Mouse (Mus musculus) CH12.LX (cell line): ENCODE measurements around the gene Grsf1. TPM values are rescaled to one million over a fixed set of nuclear protein-coding genes. Genes with fewer than 3 reads are reported as not detected.

Source experiments
- DNase-seq: peaks from one replicate; pipeline ENCODE4 v3.0.0-alpha.2; 2013; ENCODE audit errors: extremely low read depth
- H3K27ac ChIP-seq: 2 replicates; pipeline ENCODE4 v1.5.1; 2012; ENCODE audit warnings: low read depth, mild to moderate bottlenecking, control low read depth, moderate library complexity; ENCODE audit not compliant: insufficient read depth
- H3K27me3 ChIP-seq: replicated peaks from 2 replicates; pipeline ENCODE3; 2012; ENCODE audit warnings: inconsistent platforms
- H3K36me3 ChIP-seq, 2 experiments: replicated peaks in 1 of 2; 2 replicates each; pipeline versions ENCODE3 to v1.6.1; 2012; ENCODE audit warnings: inconsistent platforms in 1 of 2, low read length in 1 of 2, mild to moderate bottlenecking in 1 of 2, mixed read lengths in 1 of 2, moderate library complexity in 1 of 2; ENCODE audit not compliant: control insufficient read depth in 1 of 2, insufficient read depth in 1 of 2
- H3K4me1 ChIP-seq, 2 experiments: 2 replicates each; pipeline ENCODE4 v1.6.1; 2012; ENCODE audit warnings: inconsistent platforms in 1 of 2, moderate library complexity in 1 of 2; ENCODE audit not compliant: insufficient read depth in 2 of 2, control insufficient read depth in 1 of 2
- H3K4me2 ChIP-seq: 2 replicates; pipeline ENCODE4 v1.6.1; 2012; ENCODE audit warnings: low read depth, mild to moderate bottlenecking, control low read depth; ENCODE audit not compliant: poor library complexity, insufficient read depth, severe bottlenecking
- H3K4me3 ChIP-seq, 3 experiments: fragments of 150-350 bp in 1 of 3; sonication (generic) in 1 of 3; replicated peaks in 1 of 3; 2 replicates each; pipeline versions ENCODE3 to v1.5.1; 2011 to 2012; ENCODE audit warnings: low read depth in 2 of 3, low read length in 2 of 3, mild to moderate bottlenecking in 2 of 3, moderate library complexity in 2 of 3, control low read depth in 1 of 3, improper control_type of control experiment in 1 of 3, inconsistent platforms in 1 of 3, mixed read lengths in 1 of 3; ENCODE audit not compliant: poor library complexity in 1 of 3
- H3K79me2 ChIP-seq: replicated peaks from 2 replicates; pipeline ENCODE4 v1.6.1; 2012; ENCODE audit warnings: mild to moderate bottlenecking, moderate library complexity; ENCODE audit not compliant: control insufficient read depth, poor library complexity, insufficient read depth, severe bottlenecking; ENCODE audit errors: extremely low read depth
- H3K9ac ChIP-seq: 2 replicates; pipeline ENCODE4 v1.6.1; 2012; ENCODE audit warnings: low read depth, mild to moderate bottlenecking, control low read depth, moderate library complexity; ENCODE audit not compliant: insufficient read depth
- H3K9me3 ChIP-seq: replicated peaks from 2 replicates; pipeline ENCODE3; 2012; ENCODE audit warnings: low read length, inconsistent platforms, mixed read lengths
- CHD2 ChIP-seq: IDR thresholded peaks from 2 replicates; pipeline ENCODE4 v1.6.1; 2011; ENCODE audit warnings: low read length, improper control_type of control experiment
- ETS1 ChIP-seq: conservative IDR thresholded peaks from 2 replicates; pipeline ENCODE4 v1.6.1; 2012; ENCODE audit warnings: low read depth, mild to moderate bottlenecking, inconsistent platforms, low read length, improper control_type of control experiment, moderate library complexity
- IRF4 ChIP-seq: IDR thresholded peaks from 2 replicates; pipeline ENCODE4 v1.6.1; 2014; ENCODE audit warnings: low read depth, mild to moderate bottlenecking, inconsistent platforms, low read length, improper control_type of control experiment
- KAT2A ChIP-seq: IDR thresholded peaks from 2 replicates; pipeline ENCODE4 v1.6.1; 2012; ENCODE audit warnings: low read length, improper control_type of control experiment, inconsistent platforms; ENCODE audit not compliant: insufficient replicate concordance
- MAFK ChIP-seq: IDR thresholded peaks from 2 replicates; pipeline ENCODE4 v1.6.1; 2011; ENCODE audit warnings: low read length, improper control_type of control experiment; ENCODE audit not compliant: insufficient replicate concordance
- MAZ ChIP-seq: IDR thresholded peaks from 2 replicates; pipeline ENCODE4 v1.6.1; 2012; ENCODE audit warnings: low read depth, mild to moderate bottlenecking, inconsistent platforms, low read length, improper control_type of control experiment, moderate library complexity
- MXI1 ChIP-seq: IDR thresholded peaks from 2 replicates; pipeline ENCODE4 v1.6.1; 2011; ENCODE audit warnings: mild to moderate bottlenecking, low read depth, low read length, improper control_type of control experiment
- NELFE ChIP-seq: IDR thresholded peaks from 2 replicates; pipeline ENCODE4 v1.6.1; 2011; ENCODE audit warnings: low read depth, low read length, improper control_type of control experiment
- PAX5 ChIP-seq: IDR thresholded peaks from 2 replicates; pipeline ENCODE4 v1.6.1; 2012; ENCODE audit warnings: low read length, inconsistent platforms, mixed read lengths
- POLR2A ChIP-seq: IDR thresholded peaks from 2 replicates; pipeline ENCODE4 v1.6.1; 2011; ENCODE audit warnings: low read depth, mild to moderate bottlenecking, improper control_type of control experiment, low read length
- TBP ChIP-seq: conservative IDR thresholded peaks from 2 replicates; pipeline ENCODE4 v1.6.1; 2011; ENCODE audit warnings: low read depth, low read length, improper control_type of control experiment
- UBTF ChIP-seq: IDR thresholded peaks from 2 replicates; pipeline ENCODE4 v1.6.1; 2012; ENCODE audit warnings: low read depth, mild to moderate bottlenecking, inconsistent platforms, low read length, improper control_type of control experiment, moderate library complexity
- USF1 ChIP-seq: IDR thresholded peaks from 2 replicates; pipeline ENCODE4 v1.6.1; 2014; ENCODE audit warnings: low read depth, mild to moderate bottlenecking, inconsistent platforms, low read length, improper control_type of control experiment
- ZC3H11A ChIP-seq: IDR thresholded peaks from 2 replicates; pipeline ENCODE4 v1.6.1; 2012; ENCODE audit warnings: low read depth, mild to moderate bottlenecking, inconsistent platforms, low read length, improper control_type of control experiment
- ZKSCAN1 ChIP-seq: IDR thresholded peaks from 2 replicates; pipeline ENCODE4 v1.6.1; 2012; ENCODE audit warnings: low read depth, inconsistent platforms, low read length, improper control_type of control experiment, borderline replicate concordance
- dilution Hi-C: fragments of 300-500 bp; cut with MboI; formaldehyde crosslinking; loops from 2 replicates; pipeline ENCODE4 v1.14.3; 2020; ENCODE audit warnings: low sequenced_read_pairs; ENCODE audit not compliant: extremely low pct_unique_long_range_greater_than_20kb, extremely low pct_ligation_motif_present
- in situ Hi-C: fragments of 300-500 bp; cut with MboI; formaldehyde crosslinking; loops from 3 replicates; pipeline ENCODE4 v1.14.3; 2019; ENCODE audit warnings: low sequenced_read_pairs, low pct_ligation_motif_present, low pct_unique_long_range_greater_than_20kb, mixed read lengths
- polyA plus RNA-seq: library from polyadenylated mRNA; unstranded; fragments of >175 nt; gene quantifications from 2 replicates; pipeline ENCODE4 v1.2.1, GENCODE M21; 2012; ENCODE audit warnings: low read depth; ENCODE audit not compliant: insufficient read length
- total RNA-seq, 2 experiments: library from RNA; depleted of rRNA; stranded (reverse); fragments of 300-350 nt in 1 of 2; fragments of >200 nt in 1 of 2; gene quantifications; 2 replicates each; pipeline ENCODE4 v1.2.3; 2012 to 2014

The Grsf1 gene
- total and polyA plus RNA-seq, 3 experiments = 56.8 to 109 (median 100) TPM

- no peaks in the 10 kb centered on the region for H3K27me3 ChIP-seq
- H3K79me2 ChIP-seq = no peaks in the 10 kb centered on the region
- dilution Hi-C loops = no loop called here
- in situ Hi-C loops = no loop called here
- TF ChIP-seq NELFE (no peak), MAZ (no peak), POLR2A (no peak), ZKSCAN1 (no peak), MAFK (no peak), IRF4 (no peak), ZC3H11A (no peak), KAT2A (no peak), TBP (no peak), MXI1 (no peak), ETS1 (no peak), CHD2 (no peak)
- peaks cover 0 to 7% of the 10 kb centered on the region in 2 experiments; a peak in 1 of 4 replicates for H3K4me1 ChIP-seq
- no peak overlapping the region for H3K9ac ChIP-seq
- H3K27ac ChIP-seq = no peak overlapping the region
- H3K4me3 ChIP-seq = no peak overlapping the region
- H3K4me2 ChIP-seq = no peak overlapping the region
- no peaks in the 10 kb centered on the region for H3K9me3 ChIP-seq
- DNase-seq = no peak
- no peaks in the 10 kb centered on the region for H3K36me3 ChIP-seq
These were observed 26.1 kb upstream of the Grsf1 start for GRCm38 (mm10) chr5:88702041-88702440.

GRCm38 (mm10) chr5:88699251-88699913, 23.4 kb upstream of the Grsf1 start:
- Histone ChIP-seq H3K9me3 (no peaks in the 10 kb centered on the region), H3K27ac (no peak overlapping the region), H3K4me3 (no peak overlapping the region), H3K79me2 (no peaks in the 10 kb centered on the region), H3K9ac (no peak overlapping the region), H3K27me3 (no peaks in the 10 kb centered on the region), H3K4me2 (no peak overlapping the region), H3K4me1 (peaks cover 0 to 7% of the 10 kb centered on the region in 2 experiments; a peak in 1 of 4 replicates), H3K36me3 (no peaks in the 10 kb centered on the region)
- no peak for DNase-seq
- dilution Hi-C loops = no loop called here
- in situ Hi-C loops = no loop called here
- TF ChIP-seq PAX5 (no peak), ETS1 (no peak), TBP (no peak), UBTF (no peak), USF1 (no peak), CHD2 (no peak)
